Mouse (Mus musculus) right cerebral cortex, adult 2 months (tissue): ENCODE data around the gene Notch4.

Experiments
- DNase-seq, 2 experiments: peaks; one replicate each; pipeline ENCODE4 v3.0.0; 2021 to 2022; ENCODE audit warnings: low spot score in 2 of 2

The Notch4 gene

GRCm38 (mm10) chr17:34626773-34627092 lies 62.7 kb downstream of the Notch4 start:
- peak in 1 of 2 experiments; percentile 65 for DNase-seq

- DNase-seq: peak; percentile 84 to 87
Measured at GRCm38 (mm10) chr17:34627093-34627942, 63.2 kb downstream of the Notch4 start.

DNA sequence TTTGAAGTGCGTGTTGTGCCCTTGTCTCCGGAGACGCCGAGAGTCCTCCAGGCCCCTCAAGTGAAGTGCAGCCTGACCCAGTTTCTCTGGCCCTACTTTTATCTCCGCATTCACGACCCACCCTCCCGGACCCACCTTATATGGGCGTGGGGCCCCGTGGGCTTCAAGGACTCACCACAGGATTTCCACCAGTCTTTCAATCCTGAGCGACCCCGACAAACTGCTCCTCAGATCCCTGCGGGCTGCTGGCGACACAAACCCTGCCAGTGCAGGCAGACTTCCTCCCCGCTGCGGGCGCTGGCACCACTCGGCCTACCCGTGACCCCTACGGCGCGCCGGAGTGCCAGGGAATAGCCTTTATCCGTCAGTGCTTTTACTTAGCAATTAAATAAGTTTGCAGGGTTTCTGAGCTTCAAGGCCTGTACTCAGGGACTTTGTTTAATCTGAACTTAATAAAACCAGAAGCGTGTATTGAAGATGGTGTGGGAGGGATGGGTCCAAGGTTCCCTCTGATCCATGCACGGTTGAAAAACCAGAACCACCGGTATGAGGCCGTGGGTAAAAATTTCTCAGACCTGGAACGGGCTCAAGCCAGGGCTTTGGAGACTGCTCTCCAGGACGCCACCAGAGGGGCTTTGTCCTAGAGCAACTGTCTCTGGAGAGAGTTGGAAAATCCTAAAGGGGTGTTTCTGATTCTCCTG lies 64.0 kb downstream of the Notch4 start, which contains the start of gene Ppt2:
TSS of gene Ppt2 (minus strand) at position 568 of the 701 bp plus-strand sequence.
- no peak for DNase-seq

DNA sequence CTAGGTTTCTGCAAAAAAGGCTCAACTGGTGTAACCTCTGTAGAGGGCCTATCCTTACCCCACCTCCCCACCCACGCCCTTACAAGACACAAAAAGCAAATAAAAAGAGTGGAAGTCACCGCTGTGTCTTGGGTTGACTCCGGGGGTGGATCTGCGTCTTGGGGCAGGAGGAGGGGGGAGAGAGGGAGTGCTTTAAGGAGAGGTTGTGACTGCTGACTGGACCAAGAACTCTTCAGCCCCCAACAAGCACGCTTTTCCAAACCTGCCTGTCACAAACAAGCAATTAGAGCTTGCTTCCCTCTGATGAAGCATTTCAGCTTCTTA lies 64.5 kb downstream of the Notch4 start:
- no peak for DNase-seq

DNA sequence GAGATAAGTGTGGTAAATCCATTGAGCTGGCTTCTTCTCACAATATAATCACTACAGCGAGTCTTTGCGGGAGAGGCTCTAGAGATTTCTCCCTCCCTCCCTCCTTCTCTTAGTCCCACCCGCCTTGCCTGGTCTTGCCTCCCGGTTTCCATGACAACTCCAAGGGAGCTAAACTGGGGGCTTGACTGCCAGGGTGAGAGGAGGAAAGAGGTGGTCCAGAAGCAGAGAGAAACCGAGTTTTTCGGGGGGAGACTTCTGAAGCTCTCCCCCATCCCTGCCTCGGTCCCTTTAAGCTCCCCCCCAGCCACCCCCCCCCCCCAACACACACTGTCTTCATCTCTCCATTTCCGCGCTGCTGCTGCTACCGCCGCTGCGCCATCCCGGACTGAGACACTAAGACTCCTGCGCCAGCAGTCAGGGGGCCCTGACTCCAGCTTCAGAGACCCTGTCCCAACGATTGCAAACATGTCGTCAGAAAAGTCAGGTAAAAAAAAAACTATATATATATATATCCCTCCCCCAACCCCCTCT lies 65.2 kb downstream of the Notch4 start, which contains the start of gene Prrt1:
TSS of gene Prrt1 (plus strand) at position 313 of the 531 bp plus-strand sequence.
- peak in 1 of 2 experiments; percentile 73 for DNase-seq

GRCm38 (mm10) chr17:34629796-34630603 lies 65.9 kb downstream of the Notch4 start:
- no peak for DNase-seq

DNA sequence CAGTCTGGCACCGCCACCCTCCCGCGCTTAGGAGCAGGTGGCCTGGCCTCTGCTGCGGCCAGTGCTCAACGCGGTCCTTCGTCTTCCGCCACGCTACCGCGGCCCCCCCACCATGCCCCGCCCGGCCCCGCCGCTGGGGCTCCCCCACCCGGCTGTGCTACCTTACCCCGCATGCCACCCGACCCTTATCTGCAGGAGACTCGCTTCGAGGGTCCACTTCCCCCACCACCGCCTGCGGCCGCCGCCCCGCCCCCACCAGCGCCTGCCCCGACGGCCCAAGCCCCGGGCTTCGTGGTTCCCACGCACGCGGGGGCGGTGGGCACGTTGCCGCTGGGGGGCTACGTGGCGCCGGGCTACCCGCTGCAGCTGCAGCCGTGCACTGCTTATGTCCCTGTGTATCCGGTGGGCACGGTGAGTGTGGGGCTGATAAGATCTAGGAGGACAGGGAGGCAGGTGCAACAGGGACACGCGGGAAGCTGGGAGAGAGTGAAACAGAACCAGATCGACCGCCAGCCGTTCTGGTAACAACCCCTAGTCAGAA lies 66.8 kb downstream of the Notch4 start:
- DNase-seq: no peak

DNA sequence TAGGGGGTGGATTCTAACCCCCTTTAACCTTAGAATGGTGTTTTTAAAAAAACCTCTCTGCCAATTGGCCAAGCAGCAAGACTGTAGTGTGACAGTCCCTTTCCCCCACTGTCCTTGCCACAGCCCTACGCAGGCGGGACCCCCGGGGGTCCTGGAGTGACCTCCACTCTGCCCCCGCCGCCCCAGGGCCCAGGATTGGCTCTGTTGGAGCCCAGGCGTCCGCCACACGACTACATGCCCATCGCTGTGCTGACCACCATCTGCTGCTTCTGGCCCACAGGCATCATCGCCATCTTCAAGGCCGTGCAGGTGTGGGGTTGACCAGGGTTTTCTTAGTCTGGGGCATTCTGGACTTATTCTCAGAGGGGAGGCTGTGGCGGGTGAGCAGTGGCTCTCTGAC lies 67.6 kb downstream of the Notch4 start:
- no peak for DNase-seq

DNA sequence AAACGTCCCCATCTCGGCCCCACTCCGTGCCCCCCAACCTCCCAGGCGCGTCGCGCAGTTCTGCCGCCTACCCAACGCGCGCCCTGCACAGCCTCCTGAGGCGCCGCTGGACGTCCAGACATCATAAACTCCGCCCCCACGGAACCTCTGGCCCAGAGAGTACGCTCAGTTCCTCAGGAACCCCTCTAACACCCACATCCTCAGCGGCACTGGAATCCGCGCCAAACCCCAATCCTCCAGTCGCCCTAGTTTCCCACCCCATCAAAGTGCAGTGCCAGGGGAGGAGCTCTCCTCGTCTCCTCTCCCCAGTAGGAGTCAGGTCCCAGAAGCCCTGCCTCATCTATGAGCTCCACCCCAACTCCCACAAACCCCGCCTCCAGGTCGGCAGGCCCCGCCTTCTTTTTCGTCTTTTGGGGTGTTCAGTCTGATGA lies 68.2 kb downstream of the Notch4 start:
- peak; percentile 85 to 87 for DNase-seq

DNA sequence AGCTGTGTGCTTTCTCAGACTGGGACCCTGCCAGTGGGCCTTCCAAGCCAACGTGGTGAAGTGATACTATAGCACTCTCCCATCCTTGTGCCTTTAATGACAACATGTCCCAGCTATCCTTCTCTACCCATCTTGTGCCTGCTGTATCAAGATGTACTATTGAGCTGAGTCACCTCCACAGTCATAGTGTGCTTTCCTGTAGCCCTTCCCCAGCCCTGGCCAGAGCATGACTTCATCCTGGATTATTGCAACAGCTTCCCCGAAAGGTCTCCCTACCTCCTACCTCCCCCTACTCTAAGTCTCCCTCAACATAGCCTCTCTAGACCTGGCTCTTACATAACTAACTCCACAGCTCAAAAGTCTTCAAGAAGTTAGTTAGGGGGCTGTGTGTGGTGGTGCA lies 71.6 kb downstream of the Notch4 start:
- no peak for DNase-seq

DNA sequence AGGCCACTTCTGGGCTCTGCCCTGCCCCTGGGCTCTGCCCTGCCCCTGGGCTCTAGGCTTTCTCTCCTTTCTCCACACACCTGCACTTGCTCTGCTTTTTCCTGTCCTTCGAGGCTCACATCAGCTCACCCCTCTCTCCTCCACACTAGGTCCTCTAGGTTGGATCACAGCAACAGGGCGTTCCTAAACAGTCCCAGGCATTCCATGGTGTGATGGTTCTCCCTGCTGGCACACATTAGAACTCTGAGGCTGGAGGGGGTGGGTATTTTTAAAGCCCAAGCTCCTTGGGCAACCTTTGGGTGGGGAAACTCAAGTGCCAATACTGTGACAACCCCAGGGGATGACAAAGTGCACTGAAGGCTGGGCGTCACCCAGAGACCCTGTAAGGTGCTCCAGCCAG lies 73.4 kb downstream of the Notch4 start:
- DNase-seq: no peak
